Mouse (Mus musculus) urinary bladder, postnatal 0 days (tissue): ENCODE measurements around the gene Ilvbl. TPM values are rescaled to one million over a fixed set of nuclear protein-coding genes. Genes with fewer than 3 reads are reported as not detected.

Experiments used
- microRNA-seq: library from miRNA; unstranded; fragments of <30 nt; microRNA quantifications from one replicate; pipeline ENCODE4, GENCODE M21; 2016
- polyA plus RNA-seq: library from polyadenylated mRNA; unstranded; fragments of >200 nt; fragmentation: Nextera tagmentation; extraction: Ambion mirVana; gene quantifications from 2 replicates; pipeline ENCODE4 v1.2.1, GENCODE M21; 2015

Gene Ilvbl
- 35.8 and 38.8 TPM in 2 replicates for polyA plus RNA-seq

GRCm38 (mm10) chr10:78574250-78575104 lies at the start of gene Ilvbl:
Gene Ilvbl (plus strand): TSS chr10:78574346.

GRCm38 (mm10) chr10:78591406-78592328 lies 17.5 kb downstream of the Ilvbl start, which contains the start of gene Syde1:
Gene Syde1 (minus strand): TSS chr10:78591964.

GRCm38 (mm10) chr10:78617974-78618373 lies 43.8 kb downstream of the Ilvbl start, which contains the start of gene Olfr1357:
Gene Olfr1357 (minus strand): TSS chr10:78618074.

Small RNAs within 50 kb of the gene (microRNA-seq; reads per million reads assigned to microRNA genes)
- gene Gm27541 = not detected

Other genes starting within 250 kb of the Ilvbl start
- 76.8 and 82.1 TPM in 2 replicates for gene Agpat3, start 221.9 kb upstream of the Ilvbl start, polyA plus RNA-seq
- gene Rrp1, start 161.3 kb upstream of the Ilvbl start, polyA plus RNA-seq = 155 and 163 TPM in 2 replicates
- 414 and 489 TPM in 2 replicates for gene Cstb, start 148.7 kb upstream of the Ilvbl start, polyA plus RNA-seq
- 13.0 and 13.5 TPM in 2 replicates for gene Pdxk, start 109.4 kb upstream of the Ilvbl start, polyA plus RNA-seq
- not detected in 2 replicates for gene Olfr1358, start 56.9 kb upstream of the Ilvbl start, polyA plus RNA-seq
- 14.8 and 17.1 TPM in 2 replicates for gene Syde1, start 17.6 kb downstream of the Ilvbl start, polyA plus RNA-seq
- not detected in 2 replicates for gene Olfr1357, start 43.7 kb downstream of the Ilvbl start, polyA plus RNA-seq
- 0.22 and 0.41 TPM in 2 replicates for gene Casp14, start 143.9 kb downstream of the Ilvbl start, polyA plus RNA-seq
- gene Ccdc105, start 178.7 kb downstream of the Ilvbl start, polyA plus RNA-seq = 0.08 TPM in 1 of 2 replicates, not detected in the other
- 1.5 and 2.8 TPM in 2 replicates for gene Slc1a6, start 206.2 kb downstream of the Ilvbl start, polyA plus RNA-seq